Mouse (Mus musculus): Measurements from ENCODE around the gene Tnfrsf8. TPM values are rescaled to one million over a fixed set of nuclear protein-coding genes. Genes with fewer than 3 reads are reported as not detected.

The Tnfrsf8 gene
- polyA plus RNA-seq, 1 experiment from 2014 or later, result 0.08 TPM

DNA sequence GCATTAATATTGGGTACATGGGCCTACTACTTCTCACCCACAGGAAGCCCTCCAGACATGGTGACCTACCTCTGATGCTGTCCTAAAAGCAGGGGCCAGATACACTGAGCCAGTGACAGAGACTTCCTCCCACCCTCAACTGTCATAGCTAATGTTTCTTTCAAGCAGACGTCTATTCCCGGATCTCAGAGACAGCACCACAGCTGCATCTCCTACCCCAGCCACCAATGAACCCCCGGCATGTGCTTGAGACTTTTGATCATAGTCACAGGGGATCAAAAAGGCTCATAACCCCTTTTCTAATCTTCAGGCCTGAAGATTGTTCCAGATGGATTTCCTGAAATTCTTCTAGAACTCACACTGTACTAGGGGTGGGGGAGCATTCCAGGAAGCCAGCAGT is 12.9 kb downstream of the Tnfrsf8 start:
- Histone ChIP-seq H3K27me3 (ENCODE audit: insufficient read depth, poor library complexity, severe bottlenecking) (no peaks in the 10 kb centered on the region), H3K4me3 (no peak overlapping the region), H3K36me3 (no peaks in the 10 kb centered on the region), H3K9me3 (no peaks in the 10 kb centered on the region), H3K27ac (no peak overlapping the region), H3K4me1 (replicated peaks) (0 out of 2 replicates have a peak, but pooled peaks cover 10% of the 10 kb centered on the region)
- WGBS, result 88% methylated on average over 3 of the region's 3 CpGs
- no peak for DNase-seq (ENCODE audit: low spot score)

GRCm38 (mm10) chr4:145300210-145300927 is 14.6 kb downstream of the Tnfrsf8 start:
- Histone ChIP-seq H3K36me3 (no peaks in the 10 kb centered on the region), H3K4me3 (no peak overlapping the region), H3K27me3 (ENCODE audit: insufficient read depth, poor library complexity, severe bottlenecking) (no peaks in the 10 kb centered on the region), H3K9me3 (no peaks in the 10 kb centered on the region), H3K27ac (no peak overlapping the region), H3K4me1 (replicated peaks) (0 out of 2 replicates have a peak, but pooled peaks cover 10% of the 10 kb centered on the region)
- WGBS, result 60% methylated on average over 11 of the region's 12 CpGs
- DNase-seq (ENCODE audit: low spot score), result no peak

DNA sequence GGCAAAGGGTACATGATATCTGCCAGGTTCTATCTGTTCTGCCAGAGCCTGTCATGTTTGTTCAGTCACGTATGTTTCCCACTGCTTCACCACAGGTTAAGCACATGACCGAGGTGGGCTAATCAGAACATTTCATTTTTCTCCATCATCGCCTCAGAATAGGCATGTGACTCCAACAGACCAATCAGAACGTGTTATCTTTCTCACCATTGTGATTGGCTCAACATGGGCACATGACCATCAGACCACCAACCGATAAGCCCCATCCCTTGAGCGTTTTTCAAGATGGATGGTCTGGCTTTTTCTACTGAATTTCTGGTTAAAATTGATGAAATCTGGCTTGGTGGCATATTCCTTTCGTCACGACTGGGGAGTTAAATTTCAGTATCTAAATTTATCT is 15.6 kb downstream of the Tnfrsf8 start:
- WGBS, result 91% methylated on average over 8 of the region's 8 CpGs
- no peaks in the 10 kb centered on the region for H3K27me3 ChIP-seq (ENCODE audit: insufficient read depth, poor library complexity, severe bottlenecking)
- H3K4me1 ChIP-seq (replicated peaks), result 0 out of 2 replicates have a peak, but pooled peaks cover 3% of the 10 kb centered on the region
- H3K36me3 ChIP-seq, result no peaks in the 10 kb centered on the region
- no peak overlapping the region for H3K27ac ChIP-seq
- H3K4me3 ChIP-seq, result no peak overlapping the region
- no peak for DNase-seq (ENCODE audit: low spot score)
- no peaks in the 10 kb centered on the region for H3K9me3 ChIP-seq

- Histone ChIP-seq H3K9me3 (no peaks in the 10 kb centered on the region), H3K36me3 (no peaks in the 10 kb centered on the region), H3K27ac (no peak overlapping the region), H3K27me3 (ENCODE audit: insufficient read depth, poor library complexity, severe bottlenecking) (no peaks in the 10 kb centered on the region), H3K4me1 (replicated peaks) (no peaks in the 10 kb centered on the region), H3K4me3 (no peak overlapping the region)
- WGBS, result 84% methylated on average over 7 of the region's 7 CpGs
- no peak for DNase-seq (ENCODE audit: low spot score)
Measured at GRCm38 (mm10) chr4:145298846-145299245, 16.1 kb downstream of the Tnfrsf8 start.

DNA sequence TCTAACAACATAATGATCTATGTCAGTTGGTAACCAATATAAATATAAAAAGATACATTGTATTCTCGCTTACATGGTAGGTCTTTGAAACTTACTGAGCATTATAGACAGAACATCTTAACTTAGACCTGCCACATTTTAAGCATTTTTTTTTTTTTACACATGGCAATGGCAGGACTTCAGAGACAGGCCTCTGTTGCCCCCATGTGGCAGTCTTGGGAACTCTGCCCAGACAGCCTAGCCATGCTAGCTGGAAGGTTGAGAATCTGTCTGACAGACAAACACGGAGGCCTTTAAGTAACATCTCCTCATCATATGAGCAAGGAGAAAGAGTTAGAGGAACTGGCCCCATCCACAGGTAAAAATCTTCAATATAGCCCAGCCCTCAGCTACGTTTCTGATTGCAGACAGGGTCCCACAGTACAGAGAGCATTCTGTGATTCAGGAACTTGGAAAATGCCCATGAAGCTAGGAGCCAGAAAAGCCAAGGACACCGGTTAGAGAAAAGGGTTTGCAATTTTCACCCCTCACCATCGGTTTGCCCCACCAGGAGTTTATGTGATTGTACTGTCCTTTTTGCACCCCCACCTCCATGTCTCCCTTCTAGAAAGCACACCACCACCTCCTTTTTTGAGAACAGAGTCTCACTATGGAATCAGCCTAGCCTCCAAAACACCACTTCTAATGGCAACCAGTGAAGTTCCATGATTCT is 19.2 kb downstream of the Tnfrsf8 start:
- 56% methylated on average over 5 of the region's 5 CpGs for WGBS
- Histone ChIP-seq H3K27me3 (ENCODE audit: insufficient read depth, poor library complexity, severe bottlenecking) (no peaks in the 10 kb centered on the region), H3K36me3 (no peaks in the 10 kb centered on the region), H3K9me3 (no peaks in the 10 kb centered on the region), H3K4me3 (no peak overlapping the region), H3K4me1 (replicated peaks) (no peaks in the 10 kb centered on the region), H3K27ac (no peak overlapping the region)
- DNase-seq (ENCODE audit: low spot score), result peak; percentile 51

GRCm38 (mm10) chr4:145294588-145294987 is 20.4 kb downstream of the Tnfrsf8 start:
- Histone ChIP-seq H3K9me3 (no peaks in the 10 kb centered on the region), H3K27ac (no peak overlapping the region), H3K36me3 (no peaks in the 10 kb centered on the region), H3K4me3 (no peak overlapping the region), H3K27me3 (ENCODE audit: insufficient read depth, poor library complexity, severe bottlenecking) (no peaks in the 10 kb centered on the region), H3K4me1 (replicated peaks) (no peaks in the 10 kb centered on the region)
- no peak for DNase-seq (ENCODE audit: low spot score)
- 89% methylated on average over 5 of the region's 5 CpGs for WGBS

- peak; percentile 59 for DNase-seq (ENCODE audit: low spot score)
- Histone ChIP-seq H3K36me3 (no peaks in the 10 kb centered on the region), H3K9me3 (no peaks in the 10 kb centered on the region), H3K27ac (no peak overlapping the region), H3K4me1 (replicated peaks) (no peaks in the 10 kb centered on the region), H3K4me3 (no peak overlapping the region), H3K27me3 (ENCODE audit: insufficient read depth, poor library complexity, severe bottlenecking) (no peaks in the 10 kb centered on the region)
- WGBS, result 53% methylated on average over 4 of the region's 4 CpGs
Measured at GRCm38 (mm10) chr4:145286369-145287120, 28.4 kb downstream of the Tnfrsf8 start.

- WGBS, result 93% methylated on average over 4 of the region's 4 CpGs
- Histone ChIP-seq H3K27ac (no peak overlapping the region), H3K4me3 (no peak overlapping the region), H3K9me3 (no peaks in the 10 kb centered on the region), H3K27me3 (ENCODE audit: insufficient read depth, poor library complexity, severe bottlenecking) (no peaks in the 10 kb centered on the region), H3K36me3 (no peaks in the 10 kb centered on the region), H3K4me1 (replicated peaks) (no peaks in the 10 kb centered on the region)
- DNase-seq (ENCODE audit: low spot score), result no peak
Measured at GRCm38 (mm10) chr4:145284675-145285074, 30.3 kb downstream of the Tnfrsf8 start.

DNA sequence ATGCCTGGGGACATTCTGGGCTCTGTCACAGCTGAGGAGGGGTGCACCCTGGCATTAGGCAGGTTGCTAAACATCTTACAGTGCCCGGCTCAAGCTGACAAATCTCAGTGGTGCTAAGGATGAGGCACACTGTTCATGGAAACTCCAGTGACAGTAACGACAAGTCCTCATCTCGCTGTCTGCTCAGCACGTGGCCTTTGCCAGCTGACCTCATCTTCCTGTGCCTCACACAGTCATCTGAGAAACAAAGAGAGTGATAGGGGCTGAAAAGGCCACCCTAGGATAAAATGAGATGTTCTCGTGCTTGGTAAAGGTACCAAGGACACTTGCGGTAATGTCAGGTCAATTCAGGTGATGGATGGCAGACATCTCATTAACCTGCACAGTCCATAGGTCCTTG is 31.5 kb downstream of the Tnfrsf8 start:
- no peak overlapping the region for H3K27ac ChIP-seq
- H3K27me3 ChIP-seq (ENCODE audit: insufficient read depth, poor library complexity, severe bottlenecking), result no peaks in the 10 kb centered on the region
- DNase-seq (ENCODE audit: low spot score), result no peak
- H3K36me3 ChIP-seq, result no peaks in the 10 kb centered on the region
- no peaks in the 10 kb centered on the region for H3K4me1 ChIP-seq (replicated peaks)
- H3K9me3 ChIP-seq, result no peaks in the 10 kb centered on the region
- WGBS, result 75% methylated on average over 6 of the region's 6 CpGs
- no peak overlapping the region for H3K4me3 ChIP-seq

DNA sequence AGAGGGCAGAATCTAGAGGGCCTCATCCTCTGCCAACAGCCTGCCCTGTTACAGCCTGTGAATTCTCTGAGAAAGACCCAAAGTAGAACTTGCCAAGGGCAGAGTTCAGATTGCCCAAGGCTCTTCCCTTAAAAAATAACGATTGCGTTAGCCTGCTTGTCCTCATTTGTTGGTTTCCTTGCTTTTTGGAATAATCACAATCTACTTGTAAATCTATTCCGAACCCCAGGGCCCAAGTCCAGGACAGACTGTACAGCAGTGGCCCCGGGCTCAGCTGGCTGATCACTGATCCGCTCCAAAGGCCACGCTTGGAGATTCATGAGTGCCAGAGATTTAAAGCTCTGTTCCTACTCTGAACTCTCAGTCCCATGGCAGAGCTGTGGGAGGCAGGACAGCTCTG is 34.0 kb downstream of the Tnfrsf8 start:
- H3K36me3 ChIP-seq, result no peaks in the 10 kb centered on the region
- no peaks in the 10 kb centered on the region for H3K9me3 ChIP-seq
- H3K4me3 ChIP-seq, result no peak overlapping the region
- H3K27ac ChIP-seq, result no peak overlapping the region
- WGBS, result 88% methylated on average over 6 of the region's 6 CpGs
- DNase-seq (ENCODE audit: low spot score), result no peak
- H3K4me1 ChIP-seq (replicated peaks), result no peaks in the 10 kb centered on the region
- no peaks in the 10 kb centered on the region for H3K27me3 ChIP-seq (ENCODE audit: insufficient read depth, poor library complexity, severe bottlenecking)

DNA sequence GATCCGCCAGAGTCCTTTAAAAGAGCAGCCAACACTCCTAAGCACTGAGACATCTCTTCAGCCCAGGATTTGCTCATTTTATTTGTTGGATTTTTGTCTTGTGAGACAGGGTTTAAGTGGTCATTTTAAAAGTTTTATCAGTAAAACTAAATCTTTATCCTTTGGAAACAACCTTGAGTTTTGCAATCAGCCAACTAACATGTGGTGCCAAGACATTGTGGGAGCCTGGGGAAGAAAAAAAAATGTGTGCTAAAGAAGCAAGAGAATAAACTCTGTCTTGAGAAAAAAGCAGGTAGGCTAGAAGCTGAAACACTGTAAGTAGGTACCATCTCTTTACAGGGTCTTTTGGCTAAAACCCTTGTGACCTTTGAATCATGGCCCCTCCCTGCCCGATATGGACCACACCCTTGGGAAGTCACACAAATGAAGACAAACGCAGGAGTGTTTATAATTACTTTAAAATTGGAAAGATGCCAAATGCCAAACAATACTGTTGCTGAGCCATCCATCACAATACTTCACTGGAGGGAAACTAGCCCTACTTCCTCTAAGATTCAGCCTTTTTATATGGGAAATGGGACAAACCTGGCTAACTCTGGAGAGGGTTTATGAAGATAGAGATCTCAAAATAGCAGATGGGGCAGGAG is 36.1 kb downstream of the Tnfrsf8 start:
- Histone ChIP-seq H3K4me1 (replicated peaks) (no peaks in the 10 kb centered on the region), H3K9me3 (no peaks in the 10 kb centered on the region), H3K36me3 (no peaks in the 10 kb centered on the region), H3K4me3 (no peak overlapping the region), H3K27me3 (ENCODE audit: insufficient read depth, poor library complexity, severe bottlenecking) (no peaks in the 10 kb centered on the region), H3K27ac (no peak overlapping the region)
- WGBS, result 92% methylated on average over 3 of the region's 3 CpGs
- DNase-seq (ENCODE audit: low spot score), result no peak

DNA sequence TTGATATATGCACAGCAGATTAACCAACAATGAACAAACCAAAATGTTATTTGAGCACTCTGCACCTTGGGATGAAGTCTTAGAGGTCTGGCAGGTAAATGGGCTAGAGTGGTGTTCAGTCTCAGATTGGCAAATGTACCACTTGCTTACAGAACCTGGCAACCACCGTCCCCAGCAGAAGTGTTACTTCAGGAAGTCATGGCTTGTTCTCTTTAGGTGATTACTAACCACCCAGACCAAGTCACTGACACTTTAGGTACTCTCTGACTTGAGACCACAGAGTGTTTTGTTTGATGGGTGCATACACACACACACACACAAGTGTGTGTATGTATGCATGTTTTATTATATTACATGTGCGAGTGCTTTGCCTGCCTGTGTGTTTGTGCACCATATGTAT is 36.7 kb downstream of the Tnfrsf8 start:
- WGBS, result 92% methylated on average over 2 of the region's 2 CpGs
- no peak overlapping the region for H3K4me3 ChIP-seq
- no peaks in the 10 kb centered on the region for H3K36me3 ChIP-seq
- no peaks in the 10 kb centered on the region for H3K27me3 ChIP-seq (ENCODE audit: insufficient read depth, poor library complexity, severe bottlenecking)
- no peak for DNase-seq (ENCODE audit: low spot score)
- no peaks in the 10 kb centered on the region for H3K4me1 ChIP-seq (replicated peaks)
- no peaks in the 10 kb centered on the region for H3K9me3 ChIP-seq
- H3K27ac ChIP-seq, result no peak overlapping the region
